Mouse (Mus musculus) urinary bladder, postnatal 4 days (tissue): ENCODE measurements around the gene Paox.

Experiments used
- DNase-seq, 2 experiments: peaks; one replicate each; pipeline ENCODE4 v3.0.0; 2021 to 2022; ENCODE audit warnings: low spot score in 2 of 2

Gene Paox

GRCm38 (mm10) chr7:140115583-140116328 is at the start of gene Paox:
Gene Paox, plus strand, starts transcription at chr7:140115799.
- peak in 1 of 2 experiments; percentile 46 for DNase-seq

GRCm38 (mm10) chr7:140067397-140067796 is 48.2 kb upstream of the Paox start:
- no peak for DNase-seq

DNA sequence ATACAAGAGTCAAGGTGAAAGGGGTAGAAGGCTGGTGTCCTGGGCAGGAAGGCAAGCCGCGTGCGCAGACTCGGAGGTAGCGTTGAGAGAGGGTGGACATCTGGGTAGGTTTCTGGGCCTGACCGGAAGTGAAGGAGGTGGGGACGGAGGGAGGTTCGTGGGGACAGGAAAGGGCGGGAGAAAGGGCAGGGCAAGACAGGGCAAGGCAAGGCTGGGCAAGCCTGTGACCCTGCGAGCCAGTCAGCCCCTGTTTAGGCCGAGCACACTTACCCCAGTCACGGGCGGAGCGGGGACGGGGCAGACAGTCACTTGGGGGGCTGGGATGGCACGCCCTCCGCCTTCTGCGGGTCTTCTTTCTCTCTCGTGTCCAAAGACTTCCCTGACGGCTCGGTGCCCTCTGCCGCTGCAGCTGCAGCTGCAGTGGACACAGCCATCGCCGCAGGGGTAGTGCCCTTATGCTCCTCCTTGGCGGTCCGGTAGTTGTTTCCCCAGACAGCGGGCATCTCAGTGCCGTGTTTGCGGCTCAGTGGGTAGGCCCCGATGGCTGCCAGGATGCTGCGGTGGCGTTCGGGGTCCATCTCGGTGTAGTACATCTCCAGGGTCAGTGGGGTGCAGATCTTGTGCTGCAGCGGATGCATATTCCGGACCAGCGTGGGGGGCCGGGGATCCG is 45.4 kb upstream of the Paox start:
- no peak for DNase-seq

- no peak for DNase-seq
These were observed 37.9 kb upstream of the Paox start for GRCm38 (mm10) chr7:140077698-140078097.

GRCm38 (mm10) chr7:140078711-140079110 is 36.9 kb upstream of the Paox start:
- no peak for DNase-seq

GRCm38 (mm10) chr7:140080503-140081156 is 35.0 kb upstream of the Paox start:
- peak in 1 of 2 experiments; percentile 77 for DNase-seq

DNA sequence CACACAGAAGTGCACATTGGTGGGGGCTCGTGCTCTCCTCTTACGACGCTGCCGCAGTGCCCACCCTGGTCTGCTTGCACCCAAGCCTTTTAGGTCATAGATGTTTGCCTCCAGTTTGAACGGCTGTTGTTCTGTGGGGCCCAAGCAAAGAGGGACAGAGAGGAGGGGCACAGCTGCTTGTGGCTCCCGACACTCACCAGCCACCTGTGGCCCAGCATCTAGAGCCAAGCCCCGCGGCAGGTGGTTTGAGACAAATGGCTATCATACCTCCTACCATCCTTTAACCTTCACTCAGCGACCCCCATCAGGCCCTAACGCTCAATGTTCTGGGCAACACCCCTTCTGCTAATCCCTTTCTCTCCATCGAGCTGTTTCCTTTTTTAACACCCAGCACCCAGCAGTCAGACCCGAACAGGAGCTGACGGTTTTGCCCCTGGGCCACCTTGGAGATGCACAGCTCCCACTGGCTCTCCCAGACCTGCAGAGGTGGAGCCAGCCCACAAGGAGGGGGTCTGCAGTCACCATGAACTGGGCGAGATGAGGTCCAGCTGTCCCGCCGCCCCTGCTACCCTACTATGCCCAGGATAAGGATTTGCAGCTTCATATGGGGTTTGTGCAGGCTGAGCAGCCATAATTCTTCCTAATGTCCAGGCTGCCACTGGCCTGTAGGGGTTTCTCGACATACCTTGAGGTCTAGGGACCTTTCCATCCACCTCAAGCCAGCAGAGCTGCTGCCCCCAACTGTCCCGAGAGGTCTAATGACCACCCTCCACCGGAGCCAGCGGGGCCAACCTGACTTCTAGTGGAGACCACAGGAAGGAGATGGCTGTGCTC is 34.0 kb upstream of the Paox start:
- DNase-seq = no peak

DNA sequence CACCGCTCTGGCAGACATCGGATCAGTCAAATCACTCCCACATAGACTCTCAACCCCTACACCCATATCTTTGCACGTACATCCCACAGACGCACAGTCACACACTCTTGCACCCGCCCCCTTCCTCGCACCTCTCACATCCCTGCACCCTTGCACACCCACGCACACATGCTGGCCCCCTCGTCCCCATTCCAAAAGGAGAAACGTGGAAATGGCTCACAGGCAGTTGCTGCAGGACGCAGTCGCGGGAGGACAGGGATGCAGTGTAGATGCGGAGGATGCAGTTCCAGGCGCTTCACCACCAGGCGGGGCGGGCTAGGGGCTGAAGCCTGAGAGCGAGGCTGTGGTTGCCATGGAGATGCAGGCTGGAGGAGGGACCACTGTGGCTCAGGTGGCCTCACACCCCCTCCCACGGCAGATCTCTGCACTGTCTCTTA is 33.3 kb upstream of the Paox start, which contains the start of gene Caly:
TSS of gene Caly (minus strand) at position 307 of the 437 bp plus-strand sequence.
- no peak for DNase-seq

DNA sequence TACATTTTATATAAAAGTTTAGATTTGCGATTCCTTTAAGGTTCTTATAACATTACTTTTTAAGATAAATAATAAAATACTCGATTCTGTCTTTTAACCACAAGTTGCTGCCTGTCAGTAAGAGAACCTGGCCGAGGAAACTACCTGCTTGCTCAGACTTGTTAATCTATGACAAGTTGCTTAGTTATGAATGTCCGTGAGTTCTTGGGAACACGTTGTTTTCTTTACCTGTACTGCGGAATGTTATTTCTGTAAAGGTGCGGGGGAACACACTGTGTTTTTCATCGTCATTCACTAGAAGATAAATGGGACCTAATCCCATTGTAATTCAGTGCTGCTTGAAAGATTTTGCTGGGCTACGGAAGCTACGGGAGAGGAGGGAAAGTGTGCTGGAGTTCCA is 25.0 kb upstream of the Paox start:
- DNase-seq = no peak

DNA sequence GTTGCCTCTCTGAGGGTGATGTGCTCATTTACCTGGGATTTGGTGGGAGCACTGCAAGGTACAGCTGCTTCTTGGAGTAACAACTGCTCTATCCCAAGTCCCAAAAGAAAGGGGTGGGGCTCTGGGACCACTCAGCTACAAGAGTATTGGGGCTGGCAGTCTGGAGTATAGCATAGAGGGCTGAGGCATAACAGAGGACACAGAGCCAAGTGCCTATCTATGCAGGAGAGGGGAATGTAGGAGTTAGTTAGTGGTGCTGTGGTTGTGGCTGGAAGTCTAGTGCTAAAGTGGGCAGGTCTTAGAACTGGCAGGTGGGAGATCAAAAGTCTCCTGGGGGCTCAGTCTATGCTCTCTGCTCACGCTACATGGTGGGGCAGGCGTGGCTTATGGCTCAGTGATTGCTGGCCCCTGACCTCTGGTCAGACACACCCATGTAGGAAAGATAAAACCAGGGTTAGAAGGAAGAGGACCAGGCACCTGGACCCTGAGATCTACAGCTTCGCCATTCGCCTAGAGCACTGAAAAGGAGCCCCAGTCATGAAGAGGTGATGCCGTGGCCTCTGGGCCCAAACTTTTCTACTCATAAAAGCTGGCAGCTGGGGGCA is 22.6 kb upstream of the Paox start, which contains the start of gene Prap1:
TSS of gene Prap1 (plus strand) at position 472 of the 605 bp plus-strand sequence.
- no peak for DNase-seq

DNA sequence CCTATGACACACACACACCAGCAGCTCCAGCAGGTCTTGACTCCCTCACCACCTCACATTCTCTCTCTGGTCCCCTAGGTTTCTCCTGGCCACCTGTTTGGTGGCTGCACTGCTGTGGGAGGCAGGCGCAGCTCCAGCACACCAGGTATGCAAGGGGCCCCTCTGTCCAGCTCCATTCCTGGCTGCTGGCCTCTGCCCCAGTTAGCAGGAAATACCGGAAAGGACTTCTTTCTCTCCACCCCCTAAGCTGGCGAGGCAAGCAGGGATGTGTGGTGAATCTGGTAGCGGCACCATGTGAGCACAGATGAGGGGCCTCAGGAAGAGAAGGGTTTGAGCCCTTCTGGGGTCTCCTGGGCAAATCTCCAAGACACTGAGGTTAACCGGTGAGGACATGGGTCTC is 20.6 kb upstream of the Paox start:
- DNase-seq = peak in 1 of 2 experiments; percentile 39

DNA sequence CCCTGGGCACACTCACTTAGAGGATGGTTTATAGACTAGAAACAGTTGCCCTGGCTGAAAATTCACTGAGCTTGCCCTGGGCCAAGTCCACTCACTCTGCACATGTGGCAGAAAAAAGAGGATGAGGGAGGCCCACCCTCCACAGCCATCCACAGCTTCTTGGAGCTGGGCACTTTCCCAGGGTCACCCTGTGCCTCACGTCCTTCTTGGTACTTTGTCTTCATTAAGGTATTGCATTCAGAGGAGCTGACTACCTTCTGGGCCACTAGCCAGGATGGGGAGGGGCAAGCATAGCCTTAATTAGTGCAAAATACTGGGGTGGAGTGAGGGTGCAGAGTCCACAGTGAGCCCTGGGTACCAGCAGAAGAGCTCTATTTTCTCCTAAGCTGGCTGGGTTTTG is 20.0 kb upstream of the Paox start:
- no peak for DNase-seq

- no peak for DNase-seq
These were observed 19.5 kb upstream of the Paox start for GRCm38 (mm10) chr7:140096055-140096454.

DNA sequence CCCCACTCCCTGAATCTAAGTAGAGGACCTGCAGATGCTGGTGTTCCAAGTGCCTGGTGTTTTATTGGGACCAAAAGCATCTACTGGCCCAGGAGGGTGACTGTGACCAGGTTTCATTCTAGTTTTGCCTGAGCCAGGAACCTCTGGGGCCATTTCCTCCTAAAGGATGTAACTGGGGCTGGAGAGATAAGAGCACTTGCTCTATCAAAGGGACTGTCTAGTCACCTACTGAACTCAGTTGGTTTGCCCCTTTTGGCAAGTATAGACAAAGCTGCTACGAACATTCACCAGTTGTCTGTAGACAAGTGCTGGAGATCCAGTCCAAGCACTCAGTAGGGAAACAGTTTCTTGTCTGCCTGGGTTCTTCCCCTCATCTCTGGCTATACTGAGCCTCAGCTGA is 17.1 kb upstream of the Paox start:
- DNase-seq = no peak

- DNase-seq = no peak
These were observed 14.1 kb upstream of the Paox start for GRCm38 (mm10) chr7:140101498-140101897.

DNA sequence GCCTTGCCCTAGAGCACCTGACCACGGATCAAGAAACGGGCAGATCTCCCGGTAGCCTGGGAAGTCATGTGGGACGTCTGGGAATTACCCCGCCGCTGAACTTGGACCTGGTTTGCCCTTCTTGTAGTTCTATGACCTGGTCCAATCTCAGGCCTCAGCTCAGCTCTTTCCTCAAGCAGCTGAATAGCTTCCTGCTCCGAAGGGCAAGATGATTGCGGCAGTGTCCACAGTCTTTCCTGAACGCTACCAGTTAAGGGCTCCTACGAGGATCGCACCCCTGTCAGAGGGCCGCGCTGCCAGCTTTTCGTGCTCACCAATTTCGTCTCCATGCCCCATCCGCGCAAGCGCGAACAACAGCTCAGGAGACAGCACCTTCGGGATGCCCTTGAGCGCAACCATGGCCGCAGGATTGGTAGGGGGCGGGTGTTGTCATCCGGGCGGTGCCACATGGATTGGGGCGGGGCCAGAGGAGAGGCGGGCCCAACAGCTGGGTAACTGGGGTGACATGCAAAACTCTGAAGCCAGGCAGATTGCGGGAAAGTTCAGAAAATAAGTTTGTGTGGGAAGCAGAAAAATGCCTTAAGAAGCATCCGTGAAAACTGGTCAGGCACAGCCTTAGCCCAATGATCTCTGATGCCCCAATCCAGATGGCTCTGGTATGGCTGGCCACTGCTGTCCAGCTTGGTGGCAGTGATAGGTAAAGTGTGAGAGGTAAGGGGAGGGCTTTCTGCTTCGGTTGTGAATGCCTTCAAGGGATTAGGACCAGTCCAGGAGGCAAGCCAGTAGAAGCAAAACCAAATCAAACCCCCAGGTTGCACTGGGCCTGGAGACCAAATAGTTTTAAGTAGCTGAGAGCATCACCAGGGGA is 13.4 kb upstream of the Paox start, which contains the start of gene Fuom:
TSS of gene Fuom (minus strand) at position 449 of the 868 bp plus-strand sequence.
- DNase-seq = peak; percentile 85 to 89

DNA sequence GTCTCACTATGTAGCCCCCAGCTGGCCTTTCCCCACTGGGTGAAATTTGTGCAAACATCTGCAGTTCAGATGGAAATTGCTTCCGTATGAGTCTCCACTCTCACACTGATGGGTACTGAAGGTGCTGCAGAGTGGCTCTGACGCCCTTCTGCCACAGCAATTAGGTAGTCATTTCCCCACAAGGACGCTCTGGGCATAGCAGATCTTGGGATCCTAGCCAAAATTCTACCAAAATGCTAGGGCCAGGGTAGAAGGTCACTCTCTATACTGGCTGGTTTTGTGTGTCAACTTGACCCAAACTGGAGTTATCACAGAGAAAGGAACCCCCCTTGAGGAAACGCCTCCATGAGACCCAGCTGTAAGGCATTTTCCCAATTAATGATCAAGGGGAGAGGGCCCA is 11.6 kb upstream of the Paox start:
- no peak for DNase-seq

- DNase-seq = no peak
These were observed 3.7 kb upstream of the Paox start for GRCm38 (mm10) chr7:140111943-140112342.

DNA sequence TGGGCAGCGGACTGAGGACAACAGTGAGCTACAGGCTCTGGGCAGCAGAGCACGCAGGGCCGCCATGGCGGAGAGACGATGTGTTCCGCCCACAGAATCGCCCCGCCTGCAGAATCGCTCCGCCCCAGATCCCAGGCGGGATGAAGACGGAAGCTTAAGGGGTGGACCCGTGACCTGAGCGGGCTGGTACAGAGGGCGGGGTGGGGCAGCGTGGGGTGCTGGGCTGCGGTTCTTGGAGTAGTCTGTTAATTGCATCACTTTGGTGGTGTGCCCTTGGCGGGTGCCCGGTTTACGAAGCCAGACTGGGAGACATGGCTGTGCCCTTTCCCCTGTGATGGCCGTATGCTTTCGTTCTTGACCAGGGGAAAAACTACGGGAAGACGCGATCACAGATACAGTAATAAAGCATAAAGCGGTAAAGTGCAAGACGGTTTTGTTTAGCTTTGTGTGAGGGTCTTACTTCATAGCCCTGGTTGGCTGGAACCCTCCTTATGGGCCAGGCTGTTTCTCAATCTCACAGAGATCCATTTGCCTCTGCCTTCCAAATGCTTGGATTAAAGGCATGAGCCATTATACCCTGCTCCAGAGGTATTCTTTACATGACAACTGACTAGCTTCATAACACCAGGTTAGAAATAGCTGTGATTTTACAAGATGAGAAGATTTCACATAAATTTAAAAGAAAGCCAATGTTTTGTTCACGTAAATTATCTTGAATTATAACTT is 893 bp downstream of the Paox start, which contains the start of gene Echs1:
TSS of gene Echs1 (minus strand) at position 148 of the 726 bp plus-strand sequence.
- DNase-seq = peak; percentile 81 to 89
